Mouse (Mus musculus): ENCODE data around the gene Cbfa2t2. TPM values are rescaled to one million over a fixed set of nuclear protein-coding genes. Genes with fewer than 3 reads are reported as not detected.
A peak's percentile ranks its signal among the peaks of the same experiment; 100 is the strongest.
"Not testable (repeated sequence)": the region's sequence is repeated elsewhere in the genome, so short reads cannot be mapped to it uniquely, and the experiment has no call there.

The Cbfa2t2 gene
- total RNA-seq, 2 experiments from 2014 or later: 54.6 to 57.5 TPM

DNA sequence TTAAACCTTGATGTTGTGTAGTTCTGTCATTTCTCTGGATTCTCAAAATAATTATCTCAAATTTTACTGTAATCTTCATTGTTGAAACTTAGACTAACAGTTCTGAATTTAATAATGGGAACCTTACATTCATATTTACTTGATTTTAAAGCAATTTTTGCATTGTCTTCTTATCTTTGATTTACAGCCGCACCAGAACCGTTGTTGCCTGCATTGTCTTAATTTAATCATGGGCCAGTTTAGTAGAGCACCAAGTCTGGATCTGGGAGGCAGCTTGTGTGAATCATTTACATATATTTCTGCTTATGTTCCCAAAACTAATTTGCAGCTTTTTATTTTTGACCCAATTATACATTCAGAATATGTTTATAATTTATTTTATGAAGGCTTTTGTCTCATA is 23.0 kb downstream of the Cbfa2t2 start:
- DNase-seq (ENCODE audit: low spot score in 2 of 2): peak in 1 of 2 experiments; percentile 15
- intact Hi-C loops (cut with DNase I): no loop called here

GRCm38 (mm10) chr2:154459851-154460250 is 23.6 kb downstream of the Cbfa2t2 start:
- DNase-seq (ENCODE audit: low spot score in 2 of 2): peak in 1 of 2 experiments; percentile 20
- intact Hi-C loops (cut with DNase I): no loop called here

DNA sequence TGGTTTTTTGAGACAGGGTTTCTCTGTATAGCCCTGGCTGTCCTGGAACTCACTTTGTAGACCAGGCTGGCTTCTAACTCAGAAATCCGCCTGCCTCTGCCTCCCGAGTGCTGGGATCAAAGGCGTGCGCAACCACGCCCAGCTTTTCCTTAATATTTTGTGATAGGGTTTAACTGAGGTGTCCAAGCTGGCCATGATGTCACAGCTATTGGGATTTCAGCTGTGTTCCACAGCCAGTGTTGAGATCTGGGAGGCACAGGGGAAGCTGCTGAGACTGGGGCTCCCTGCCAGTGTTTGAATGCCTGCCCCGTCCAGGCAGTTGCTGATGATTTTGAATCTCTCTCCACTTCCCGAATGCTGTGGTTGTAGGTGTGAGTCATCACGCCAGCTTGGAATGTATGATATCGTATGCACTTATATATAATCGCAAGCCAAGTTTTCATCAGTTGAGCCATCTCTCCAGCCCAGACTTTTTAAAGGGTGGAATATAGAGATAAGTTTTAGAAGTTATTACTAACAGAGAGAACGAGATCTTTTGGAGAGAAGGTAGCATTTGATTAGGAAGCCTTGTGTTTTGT is 27.4 kb downstream of the Cbfa2t2 start:
- intact Hi-C loops (cut with DNase I): no loop called here
- peak; percentile 35 to 83 for DNase-seq (ENCODE audit: low spot score in 2 of 2)

DNA sequence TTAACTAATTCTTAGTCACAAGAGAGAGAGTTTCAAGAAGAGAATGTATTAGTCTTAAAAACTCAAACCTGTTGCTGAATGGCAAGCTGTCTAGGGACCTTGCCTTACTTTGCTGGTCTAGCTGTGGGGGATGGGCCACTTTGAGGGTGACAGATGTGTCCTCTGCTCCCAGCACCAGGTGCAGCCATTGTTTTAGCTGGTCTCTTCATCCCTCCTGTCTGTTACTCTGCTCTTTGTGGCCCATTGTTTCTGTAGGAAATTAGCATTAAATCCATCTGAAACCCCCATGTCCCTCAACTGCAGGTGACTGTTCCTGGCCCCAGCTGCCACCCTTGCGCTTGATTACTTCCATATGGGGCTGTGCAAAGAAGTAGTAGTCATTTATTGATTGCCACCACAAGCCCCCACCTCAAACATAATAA is 29.6 kb downstream of the Cbfa2t2 start:
- DNase-seq (ENCODE audit: low spot score in 2 of 2): no peak
- intact Hi-C loops (cut with DNase I): no loop called here

- intact Hi-C loops (cut with DNase I): no loop called here
- DNase-seq (ENCODE audit: low spot score in 2 of 2): no peak
These were observed 30.9 kb downstream of the Cbfa2t2 start for GRCm38 (mm10) chr2:154467139-154467538.

- intact Hi-C loops (cut with DNase I): loop anchor here (5.0 kb wide), 1 partner anchor 33 kb away; no protein-coding TSS in a partner anchor
- DNase-seq (ENCODE audit: low spot score in 2 of 2): peak in 1 of 2 experiments; percentile 61
These were observed 38.2 kb downstream of the Cbfa2t2 start for GRCm38 (mm10) chr2:154474251-154475061.

GRCm38 (mm10) chr2:154475062-154475349 is 38.7 kb downstream of the Cbfa2t2 start:
- intact Hi-C loops (cut with DNase I): no loop called here
- no peak for DNase-seq (ENCODE audit: low spot score in 2 of 2)

GRCm38 (mm10) chr2:154475861-154476260 is 39.6 kb downstream of the Cbfa2t2 start:
- DNase-seq (ENCODE audit: low spot score in 2 of 2): no peak
- intact Hi-C loops (cut with DNase I): no loop called here

GRCm38 (mm10) chr2:154477028-154477427 is 40.7 kb downstream of the Cbfa2t2 start:
- intact Hi-C loops (cut with DNase I): no loop called here

GRCm38 (mm10) chr2:154491788-154492187 is 55.5 kb downstream of the Cbfa2t2 start:
- DNase-seq (ENCODE audit: low spot score in 2 of 2): no peak
- intact Hi-C loops (cut with DNase I): no loop called here

More at GRCm38 (mm10) chr2:154477028-154477427, 40.7 kb downstream of the Cbfa2t2 start:
- DNase-seq (ENCODE audit: low spot score in 2 of 2): peak in 1 of 2 experiments; percentile 39

- DNase-seq (ENCODE audit: low spot score in 2 of 2); intact Hi-C loops (cut with DNase I): not testable (repeated sequence)
These were observed 57.3 kb downstream of the Cbfa2t2 start for GRCm38 (mm10) chr2:154493559-154493958.

GRCm38 (mm10) chr2:154495021-154495420 is 58.7 kb downstream of the Cbfa2t2 start:
- no peak for DNase-seq (ENCODE audit: low spot score in 2 of 2)
- intact Hi-C loops (cut with DNase I): no loop called here

DNA sequence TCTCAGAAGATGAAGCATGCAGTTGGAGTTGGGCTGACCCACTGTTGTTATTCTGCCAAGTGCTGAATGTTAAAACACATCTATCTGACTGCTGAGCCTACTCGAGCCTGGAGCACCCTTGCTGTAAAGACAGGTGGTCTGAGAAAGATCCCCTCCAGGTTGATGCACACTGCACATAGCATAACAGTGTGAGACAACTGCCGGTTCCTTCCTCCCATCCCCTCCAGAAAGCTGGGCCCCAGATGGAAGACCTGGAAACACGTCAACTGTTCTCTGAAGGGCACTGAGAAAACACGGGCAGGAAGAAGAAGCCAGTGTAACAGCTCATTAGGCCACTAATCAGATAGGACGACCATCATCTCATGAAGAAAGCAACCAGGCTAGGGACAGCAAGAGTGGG is 62.3 kb downstream of the Cbfa2t2 start:
- intact Hi-C loops (cut with DNase I): no loop called here
- no peak for DNase-seq (ENCODE audit: low spot score in 2 of 2)

DNA sequence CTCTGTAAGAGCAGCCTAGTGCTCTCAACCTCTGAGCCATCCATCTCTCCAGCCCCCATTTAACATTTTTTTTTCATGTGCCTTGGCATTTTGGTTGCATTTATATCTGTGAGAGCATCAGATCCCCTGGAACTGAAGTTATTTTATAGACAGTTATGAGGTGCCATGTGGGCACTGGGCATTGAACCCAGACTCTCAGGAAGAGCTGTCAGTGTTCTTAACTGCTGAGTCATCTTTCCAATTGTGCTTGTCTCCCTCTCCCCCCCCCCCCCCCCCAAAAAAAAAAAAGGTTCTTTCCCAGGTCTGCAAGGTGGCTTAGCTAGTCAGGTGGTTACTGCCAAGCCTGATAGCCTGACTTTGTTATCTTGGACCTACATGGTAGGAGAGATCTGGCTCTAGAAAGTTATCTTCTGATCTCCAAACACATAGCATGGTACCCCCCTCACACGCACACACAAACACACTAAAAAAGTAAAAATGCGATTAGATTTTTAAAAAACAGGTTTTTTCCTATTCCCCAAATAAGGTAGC is 63.5 kb downstream of the Cbfa2t2 start:
- DNase-seq (ENCODE audit: low spot score in 2 of 2): no peak
- intact Hi-C loops (cut with DNase I): no loop called here

DNA sequence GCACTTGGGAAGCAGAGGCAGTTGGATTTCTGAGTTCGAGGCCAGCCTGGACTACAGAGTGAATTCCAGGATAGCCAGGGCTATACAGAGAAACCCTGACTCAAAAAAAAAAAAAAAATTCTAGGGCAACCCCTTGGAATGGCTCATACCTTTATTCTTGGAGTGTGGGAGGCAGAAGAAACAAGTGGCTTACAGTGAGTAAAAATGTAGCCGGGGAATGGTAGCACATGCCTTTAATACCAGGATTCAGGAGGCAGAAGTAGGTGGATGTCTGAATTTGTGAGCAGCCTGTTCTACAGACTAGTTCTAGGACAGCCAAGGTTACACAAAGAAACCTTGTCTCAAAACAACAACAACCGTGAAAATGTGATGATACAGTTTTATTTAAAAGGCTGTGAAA is 64.5 kb downstream of the Cbfa2t2 start:
- intact Hi-C loops (cut with DNase I): no loop called here
- peak in 1 of 2 experiments; percentile 72 for DNase-seq (ENCODE audit: low spot score in 2 of 2)

- intact Hi-C loops (cut with DNase I): loop anchor here (5.0 kb wide), 1 partner anchor 35 kb away; no protein-coding TSS in a partner anchor
- no peak for DNase-seq (ENCODE audit: low spot score in 2 of 2)
These were observed 70.8 kb downstream of the Cbfa2t2 start for GRCm38 (mm10) chr2:154507076-154507475.

- intact Hi-C loops (cut with DNase I): loop anchor here (5.0 kb wide), 1 partner anchor 35 kb away; no protein-coding TSS in a partner anchor
- DNase-seq (ENCODE audit: low spot score in 2 of 2): peak; percentile 36 to 51
These were observed 71.4 kb downstream of the Cbfa2t2 start for GRCm38 (mm10) chr2:154507566-154508283.

GRCm38 (mm10) chr2:154508450-154508849 is 72.2 kb downstream of the Cbfa2t2 start:
- DNase-seq (ENCODE audit: low spot score in 2 of 2): no peak
- intact Hi-C loops (cut with DNase I): loop anchor here (5.0 kb wide), 1 partner anchor 36 kb away; no protein-coding TSS in a partner anchor

DNA sequence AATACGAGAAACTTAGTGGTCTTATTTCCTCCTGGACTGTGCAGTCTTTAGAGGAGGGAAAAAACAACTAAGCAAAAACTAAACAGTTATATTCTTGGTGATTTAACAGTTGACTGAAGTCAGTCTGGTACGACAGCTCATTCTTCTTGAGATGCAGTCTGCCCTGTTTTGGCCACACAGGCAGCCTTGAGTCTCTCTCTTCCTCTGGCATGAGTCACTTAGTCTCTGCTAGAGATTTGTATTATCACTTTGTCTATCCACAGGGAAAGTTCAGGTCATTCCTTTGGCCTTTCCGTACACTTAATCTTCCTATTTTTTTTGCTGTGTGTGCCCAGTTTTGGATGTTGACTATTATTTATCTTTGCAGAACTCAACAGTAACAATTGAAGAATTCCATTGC is 73.9 kb downstream of the Cbfa2t2 start:
- intact Hi-C loops (cut with DNase I): no loop called here
- no peak for DNase-seq (ENCODE audit: low spot score in 2 of 2)

DNA sequence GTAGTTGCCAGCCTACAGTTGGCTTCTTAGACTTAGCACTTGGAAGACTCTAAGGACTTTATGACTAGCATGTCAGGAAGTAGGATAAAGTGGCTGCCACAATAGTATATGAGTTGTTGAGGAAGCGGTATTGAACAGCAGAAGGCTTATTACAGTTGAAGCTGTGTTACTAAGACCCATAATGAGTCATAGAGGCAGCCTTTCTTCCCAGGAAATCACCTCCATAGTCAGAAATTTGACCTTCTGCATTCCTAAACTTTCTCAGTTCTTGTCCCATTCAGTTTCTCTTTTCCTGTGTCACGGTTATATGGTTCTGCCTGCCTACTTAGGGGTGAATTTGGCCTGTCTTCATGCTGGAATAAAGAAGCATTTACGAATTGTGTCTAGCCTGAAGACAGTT is 80.7 kb downstream of the Cbfa2t2 start:
- intact Hi-C loops (cut with DNase I): no loop called here
- no peak for DNase-seq (ENCODE audit: low spot score in 2 of 2)
